Mouse (Mus musculus) forebrain, embryonic 12.5 days (tissue): ENCODE data around the gene Pcp4l1. TPM values are rescaled to one million over a fixed set of nuclear protein-coding genes. Genes with fewer than 3 reads are reported as not detected.
A peak's percentile ranks its signal among the peaks of the same experiment; 100 is the strongest.
"Not testable (repeated sequence)": the region's sequence is repeated elsewhere in the genome, so short reads cannot be mapped to it uniquely, and the experiment has no call there.

Experiments used
- ATAC-seq: fragments of 200-750 bp; cut with Nextera tagmentation; 2 replicates; pipeline ENCODE4 v1.8.0; 2017; ENCODE audit warnings: moderate TSS enrichment; ENCODE audit not compliant: low FRiP score
- H3K27ac ChIP-seq: fragments of 300-500 bp; sonication (generic); 2 replicates; pipeline ENCODE4 v1.5.1; 2016; ENCODE audit warnings: mild to moderate bottlenecking
- H3K27me3 ChIP-seq: fragments of 300-500 bp; sonication (generic); 2 replicates; pipeline ENCODE4 v1.6.1; 2016; ENCODE audit warnings: mild to moderate bottlenecking
- H3K36me3 ChIP-seq: fragments of 300-500 bp; sonication (generic); replicated peaks from 2 replicates; pipeline ENCODE4 v1.6.1; 2016; ENCODE audit warnings: mild to moderate bottlenecking
- H3K4me1 ChIP-seq: fragments of 300-500 bp; sonication (generic); 2 replicates; pipeline ENCODE4 v1.6.1; 2016
- H3K4me2 ChIP-seq: fragments of 300-500 bp; sonication (generic); 2 replicates; pipeline ENCODE4 v1.6.1; 2016; ENCODE audit warnings: mild to moderate bottlenecking, moderate library complexity
- H3K4me3 ChIP-seq: fragments of 300-500 bp; sonication (generic); replicated peaks from 2 replicates; pipeline ENCODE4 v1.5.1; 2016; ENCODE audit warnings: mild to moderate bottlenecking
- H3K9ac ChIP-seq: fragments of 300-500 bp; sonication (generic); 2 replicates; pipeline ENCODE4 v1.6.1; 2016; ENCODE audit warnings: mild to moderate bottlenecking
- H3K9me3 ChIP-seq: fragments of 300-500 bp; sonication (generic); 2 replicates; pipeline ENCODE4 v1.6.1; 2016
- WGBS: fragments of 180-500 bp; shearing (Covaris S2); methylation state at CpG from one replicate; pipeline ENCODE4 v1.1.7; 2016; 5-methylcytosine and 5-hydroxymethylcytosine counted together
- polyA plus RNA-seq: library from polyadenylated mRNA; unstranded; fragments of >200 nt; fragmentation: Nextera tagmentation; extraction: Ambion mirVana; gene quantifications from 2 replicates; pipeline ENCODE4 v1.2.1, GENCODE M21; 2016

The Pcp4l1 gene
- polyA plus RNA-seq, 1 experiment from 2014 or later, result 7.0 TPM

GRCm38 (mm10) chr1:171150838-171151391 lies 45.2 kb downstream of the Pcp4l1 start:
- Histone ChIP-seq H3K27ac (peak overlapping the region; percentile 19; the same call in 1 of the 2 replicates), H3K9me3 (no peaks in the 10 kb centered on the region), H3K27me3 (peaks cover 9% of the 10 kb centered on the region), H3K4me2 (peak overlapping the region; percentile 88), H3K9ac (peak overlapping the region; percentile 65), H3K36me3 (peaks cover 1% of the 10 kb centered on the region; the same call in 1 of the 2 replicates), H3K4me3 (peak overlapping the region; percentile 81), H3K4me1 (peaks cover 12% of the 10 kb centered on the region)
- WGBS, result 7% methylated on average over 18 of the region's 18 CpGs
- ATAC-seq, result peak; percentile 28

- peak within 1 kb of the TSS; percentile 88 for H3K4me2 ChIP-seq
- H3K4me3 ChIP-seq, result peak within 1 kb of the TSS; percentile 81
- H3K27me3 ChIP-seq, result peaks cover 3% of the 10 kb centered on the region; the same call in 1 of the 2 replicates
- under 1% methylated on average over 34 of the region's 34 CpGs for WGBS
- H3K9ac ChIP-seq, result peak within 1 kb of the TSS; percentile 79
- peak within 1 kb of the TSS; percentile 19; the same call in 1 of the 2 replicates for H3K27ac ChIP-seq
- H3K36me3 ChIP-seq, result peaks cover 7% of the 10 kb centered on the region; the same call in 1 of the 2 replicates
- peak; percentile 97 for ATAC-seq
- H3K4me1 ChIP-seq, result peaks cover 12% of the 10 kb centered on the region
- no peaks in the 10 kb centered on the region for H3K9me3 ChIP-seq
These were observed 45.9 kb downstream of the Pcp4l1 start, which contains the start of the genes Sdhc and Mpz for GRCm38 (mm10) chr1:171149974-171150760. TSS of gene Sdhc (minus strand) at chr1:171150603. TSS of gene Mpz (plus strand) at chr1:171150711.

- not testable (repeated sequence) for ATAC-seq, H3K9me3 ChIP-seq, H3K27me3 ChIP-seq, H3K4me2 ChIP-seq, H3K27ac ChIP-seq, H3K4me3 ChIP-seq, H3K4me1 ChIP-seq, H3K9ac ChIP-seq
- H3K36me3 ChIP-seq, result peaks cover 53% of the 10 kb centered on the region
- WGBS, result 81% methylated on average over 11 of the region's 11 CpGs
These were observed 53.1 kb downstream of the Pcp4l1 start for GRCm38 (mm10) chr1:171142981-171143380.

DNA sequence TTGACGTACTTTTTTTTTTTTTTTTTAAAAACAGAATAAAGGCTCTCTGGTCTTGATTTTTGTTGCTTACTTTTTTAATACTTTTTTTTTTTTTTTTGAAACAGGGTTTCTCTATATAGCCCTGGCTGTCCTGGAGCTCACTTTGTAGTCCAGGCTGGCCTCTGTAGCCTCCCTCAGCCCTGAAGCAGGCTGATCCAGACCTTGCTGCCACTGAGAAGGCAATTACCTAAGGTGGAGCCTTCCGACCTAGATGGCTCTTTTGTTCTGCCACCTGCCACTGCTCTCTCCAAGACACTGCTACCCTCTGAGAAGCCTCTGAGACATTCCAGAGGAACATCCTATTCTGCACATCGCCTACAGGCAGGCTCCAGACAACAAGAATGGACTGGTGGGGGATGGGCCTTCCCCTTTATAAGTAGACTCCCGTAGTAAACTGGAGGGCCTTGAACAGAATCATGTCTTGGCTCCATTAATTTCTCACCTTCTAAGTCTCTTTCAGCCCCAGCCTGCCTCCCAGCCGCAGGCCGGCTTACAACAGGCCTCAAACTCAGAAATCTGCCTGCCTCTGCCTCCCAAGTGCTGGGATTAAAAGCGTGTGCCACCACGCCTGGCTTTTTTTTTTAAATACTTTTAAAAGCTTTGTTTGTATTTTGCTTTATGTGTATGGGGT lies 58.4 kb downstream of the Pcp4l1 start:
- H3K9ac ChIP-seq, H3K27ac ChIP-seq, ATAC-seq: not testable (repeated sequence)

DNA sequence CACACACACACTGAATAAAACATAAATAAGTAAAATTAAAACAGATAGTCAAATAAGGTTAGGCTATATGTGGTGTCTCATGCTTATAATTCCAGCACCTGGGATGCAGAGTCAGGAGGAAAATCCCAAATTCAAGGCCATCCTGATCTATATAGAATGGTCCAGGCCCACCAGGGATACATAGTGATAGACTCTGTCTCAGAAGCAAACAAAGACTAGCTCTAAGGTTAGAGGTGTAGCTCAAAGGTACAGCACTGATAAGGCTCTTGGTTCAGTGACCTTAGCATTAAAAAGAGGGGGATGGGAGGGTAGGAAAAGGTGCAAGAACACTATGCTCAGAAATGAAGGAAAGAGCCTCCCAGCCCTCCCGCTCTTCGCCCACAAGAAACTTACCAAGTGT lies 60.5 kb downstream of the Pcp4l1 start:
- H3K27me3 ChIP-seq, result no peaks in the 10 kb centered on the region
- H3K4me2 ChIP-seq, result no peak overlapping the region
- no peaks in the 10 kb centered on the region for H3K4me1 ChIP-seq
- no peak overlapping the region for H3K9ac ChIP-seq
- no peak for ATAC-seq
- no peaks in the 10 kb centered on the region for H3K9me3 ChIP-seq
- no peak overlapping the region for H3K27ac ChIP-seq
- H3K4me3 ChIP-seq, result no peak overlapping the region
- peaks cover 72% of the 10 kb centered on the region for H3K36me3 ChIP-seq
- WGBS, result 100% methylated on average over 2 of the region's 2 CpGs

More for the DNA sequence above, 58.4 kb downstream of the Pcp4l1 start:
- H3K4me3 ChIP-seq, H3K27me3 ChIP-seq, H3K4me1 ChIP-seq, H3K9me3 ChIP-seq, H3K4me2 ChIP-seq: not testable (repeated sequence)
- H3K36me3 ChIP-seq, result peaks cover 76% of the 10 kb centered on the region
- 95% methylated on average over 8 of the region's 8 CpGs for WGBS

- H3K4me3 ChIP-seq, result no peak overlapping the region
- H3K4me1 ChIP-seq, result no peaks in the 10 kb centered on the region
- H3K27me3 ChIP-seq, result no peaks in the 10 kb centered on the region
- no peak for ATAC-seq
- no peak overlapping the region for H3K27ac ChIP-seq
- H3K9ac ChIP-seq, result no peak overlapping the region
- 87% methylated on average over 1 of the region's 1 CpGs for WGBS
- H3K9me3 ChIP-seq, result no peaks in the 10 kb centered on the region
- H3K4me2 ChIP-seq, result no peak overlapping the region
- H3K36me3 ChIP-seq, result peaks cover 82% of the 10 kb centered on the region
These were observed 65.1 kb downstream of the Pcp4l1 start for GRCm38 (mm10) chr1:171130971-171131370.

- 53% methylated on average over 7 of the region's 7 CpGs for WGBS
- no peak for ATAC-seq
- Histone ChIP-seq H3K4me1 (no peaks in the 10 kb centered on the region), H3K27ac (no peak overlapping the region), H3K4me2 (no peak overlapping the region), H3K9ac (no peak overlapping the region), H3K4me3 (no peak overlapping the region), H3K9me3 (no peaks in the 10 kb centered on the region), H3K27me3 (no peaks in the 10 kb centered on the region), H3K36me3 (peaks cover 64% of the 10 kb centered on the region)
These were observed 66.8 kb downstream of the Pcp4l1 start for GRCm38 (mm10) chr1:171129251-171129650.

DNA sequence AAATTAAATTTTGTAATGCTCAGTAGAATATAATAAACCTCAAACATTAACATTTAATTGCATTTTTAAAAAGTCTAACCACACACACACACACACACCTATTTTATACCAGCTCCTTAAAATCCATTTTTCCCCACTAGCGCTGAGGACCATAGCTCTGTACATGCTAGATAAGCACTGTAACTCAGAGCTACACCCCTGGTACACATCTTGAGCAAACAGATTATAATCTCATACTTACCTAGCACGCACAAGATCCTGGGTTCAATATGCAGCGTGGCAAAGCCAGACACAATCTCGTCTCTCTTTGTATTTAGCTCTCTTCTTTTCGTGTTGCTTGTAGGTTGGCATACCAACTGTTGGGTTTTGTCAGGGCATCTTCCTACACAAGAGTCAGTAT lies 71.7 kb downstream of the Pcp4l1 start:
- Histone ChIP-seq H3K27me3 (no peaks in the 10 kb centered on the region), H3K4me2 (no peak overlapping the region), H3K36me3 (peaks cover 24% of the 10 kb centered on the region), H3K9ac (no peak overlapping the region), H3K4me1 (no peaks in the 10 kb centered on the region), H3K4me3 (no peak overlapping the region), H3K27ac (no peak overlapping the region), H3K9me3 (no peaks in the 10 kb centered on the region)
- no peak for ATAC-seq
- 89% methylated on average over 5 of the region's 5 CpGs for WGBS

Other genes starting within 250 kb of the Pcp4l1 start
- gene Fcgr2b, start 219.7 kb downstream of the Pcp4l1 start, polyA plus RNA-seq, result 0.24 TPM in 1 of 2 replicates, not detected in the other
- gene Fcgr4, start 177.3 kb downstream of the Pcp4l1 start, polyA plus RNA-seq, result 0.26 and 0.31 TPM in 2 replicates
- 4.8 and 4.9 TPM in 2 replicates for gene Fcgr3, start 131.3 kb downstream of the Pcp4l1 start, polyA plus RNA-seq
- 3.9 and 5.2 TPM in 2 replicates for gene Cfap126, start 82.3 kb downstream of the Pcp4l1 start, polyA plus RNA-seq
- gene Sdhc, start 45.7 kb downstream of the Pcp4l1 start, polyA plus RNA-seq, result 218 and 236 TPM in 2 replicates
- 0.54 and 1.0 TPM in 2 replicates for gene Mpz, start 45.6 kb downstream of the Pcp4l1 start, polyA plus RNA-seq
- gene Nr1i3, start 17.7 kb upstream of the Pcp4l1 start, polyA plus RNA-seq, result 0.22 and 0.23 TPM in 2 replicates
- 29.4 and 31.6 TPM in 2 replicates for gene Tomm40l, start 26.2 kb upstream of the Pcp4l1 start, polyA plus RNA-seq
- 1.5 and 2.6 TPM in 2 replicates for gene Apoa2, start 28.8 kb upstream of the Pcp4l1 start, polyA plus RNA-seq
- gene Fcer1g, start 38.1 kb upstream of the Pcp4l1 start, polyA plus RNA-seq, result 12.6 and 15.3 TPM in 2 replicates
- gene Adamts4, start 54.2 kb upstream of the Pcp4l1 start, polyA plus RNA-seq, result 8.9 TPM in 2 replicates
- 209 and 213 TPM in 2 replicates for gene Ndufs2, start 55.1 kb upstream of the Pcp4l1 start, polyA plus RNA-seq
- gene B4galt3, start 74.1 kb upstream of the Pcp4l1 start, polyA plus RNA-seq, result 78.1 and 78.6 TPM in 2 replicates
- 58.7 and 68.0 TPM in 2 replicates for gene Ppox, start 84.9 kb upstream of the Pcp4l1 start, polyA plus RNA-seq
- gene Usp21, start 91.7 kb upstream of the Pcp4l1 start, polyA plus RNA-seq, result 119 and 125 TPM in 2 replicates
- 94.8 and 98.4 TPM in 2 replicates for gene Ufc1, start 98.8 kb upstream of the Pcp4l1 start, polyA plus RNA-seq
- 48.5 and 51.0 TPM in 2 replicates for gene Dedd, start 132.9 kb upstream of the Pcp4l1 start, polyA plus RNA-seq
- 46.4 and 48.7 TPM in 2 replicates for gene Nit1, start 149.4 kb upstream of the Pcp4l1 start, polyA plus RNA-seq
- 167 and 178 TPM in 2 replicates for gene Pfdn2, start 149.4 kb upstream of the Pcp4l1 start, polyA plus RNA-seq
- 2.5 and 2.6 TPM in 2 replicates for gene Klhdc9, start 164.5 kb upstream of the Pcp4l1 start, polyA plus RNA-seq
- 1.0 and 1.1 TPM in 2 replicates for gene Nectin4, start 173.8 kb upstream of the Pcp4l1 start, polyA plus RNA-seq
- 0.69 and 0.75 TPM in 2 replicates for gene Arhgap30, start 192.7 kb upstream of the Pcp4l1 start, polyA plus RNA-seq
- gene Usf1, start 215.0 kb upstream of the Pcp4l1 start, polyA plus RNA-seq, result 175 and 190 TPM in 2 replicates
- 9.0 and 11.0 TPM in 2 replicates for gene Tstd1, start 222.6 kb upstream of the Pcp4l1 start, polyA plus RNA-seq
- 11.1 and 11.4 TPM in 2 replicates for gene F11r, start 241.3 kb upstream of the Pcp4l1 start, polyA plus RNA-seq